20 mouse cellular contexts compared by ENCODE assay signal in genomic region chr3:69819851-69820200, GRCm38 (mm10). TPM values are rescaled to one million over a fixed set of nuclear protein-coding genes. Genes with fewer than 3 reads are reported as not detected.
DNase-seq lines count a peak whose midpoint lies in the region; ATAC-seq and TF ChIP-seq lines count a peak whose summit lies in the region.
"Had no signal": no experiment of that assay in that cellular context is flagged by ENCODE, and none has a peak within 500 bp of the region (broad histone marks: within the 10 kb centered on the region; RNA-seq: fewer than 3 reads in every experiment).

No protein-coding gene starts in this region.

- no peaks in the 10 kb centered on the region for H3K27me3 ChIP-seq in cerebellum, adult 2 months (ENCODE audit: control insufficient read depth, insufficient read depth, low read length)
- H3K27me3 ChIP-seq: heart, embryonic 13.5 days; limb, embryonic 15.5 days; megakaryocyte, embryonic 14.5 days had no signal

- H3K4me1 ChIP-seq in cerebellum, adult 2 months (ENCODE audit: control insufficient read depth, insufficient read depth, low read length) = peaks cover 31% of the 10 kb centered on the region
- H3K4me1 ChIP-seq: heart, embryonic 13.5 days; limb, embryonic 15.5 days; megakaryocyte, embryonic 14.5 days had no signal

- no peak for ATAC-seq in CD4-positive, CD25-positive, alpha-beta regulatory T cell, adult 4 months
- ATAC-seq: intestine, embryonic 16.5 days had no signal

- no peak for DNase-seq in layer of hippocampus, adult 2 months (ENCODE audit: low spot score in 2 of 2)
- no peak for DNase-seq in layer of hippocampus, postnatal 10 days (ENCODE audit: low spot score in 2 of 2)
- DNase-seq in brain, embryonic 14.5 days (ENCODE audit: low read depth) = peak; percentile 51
- DNase-seq in cerebellum, adult 2 months = peak; percentile 57 to 89
- peak; percentile 43 to 67 for DNase-seq in cerebellum, postnatal 36 days
- no peak for DNase-seq in gastrocnemius, adult 18-20 months (ENCODE audit: low spot score)
- DNase-seq: adrenal gland, postnatal 10 days; lung, postnatal 14 days; right cerebral cortex, adult 18-20 months had no signal

- peak overlapping the region; percentile 73 for H3K27ac ChIP-seq in layer of hippocampus, adult 2 months
- H3K27ac ChIP-seq in cerebellum, adult 2 months (ENCODE audit: insufficient read depth, low read length) = no peak overlapping the region
- H3K27ac ChIP-seq: heart, embryonic 13.5 days; hindbrain, embryonic 14.5 days; limb, embryonic 15.5 days; stomach, postnatal 0 days had no signal

- TF ChIP-seq POLR2A in brain, embryonic 14.5 days (IDR thresholded peaks at IDR 0.05; ENCODE audit: borderline replicate concordance, extremely low read depth, insufficient read depth, insufficient read length, poor library complexity, severe bottlenecking) = no peak
- peak; percentile 43; the same call in 1 of the 2 replicates for TF ChIP-seq POLR2A in cerebellum, adult 2 months (IDR thresholded peaks at IDR 0.05; ENCODE audit: borderline replicate concordance, insufficient read depth, low read length)

- 3% methylated on average over 3 of the region's 3 CpGs for WGBS in cerebellum, adult 2 months

- H3K4me3 ChIP-seq in layer of hippocampus, adult 2 months = no peak overlapping the region
- H3K4me3 ChIP-seq in cerebellum, adult 2 months (replicated peaks; ENCODE audit: insufficient read depth, low read depth, low read length) = no peak overlapping the region
- H3K4me3 ChIP-seq: heart, embryonic 13.5 days; limb, embryonic 15.5 days; megakaryocyte, embryonic 14.5 days had no signal

- no peak for TF ChIP-seq CTCF in layer of hippocampus, adult 2 months (conservative IDR thresholded peaks at IDR 0.05)
- no peak for TF ChIP-seq CTCF in brain, embryonic 14.5 days (IDR thresholded peaks at IDR 0.05; ENCODE audit: borderline replicate concordance, extremely low read depth, insufficient read depth, insufficient read length)
- no peak for TF ChIP-seq CTCF in cerebellum, adult 2 months (IDR thresholded peaks at IDR 0.05; ENCODE audit: borderline replicate concordance, insufficient read depth, low read depth, low read length)

RNA-seq across cellular contexts. Expression of gene Sptssb, which starts 39.9 kb away (rescaled TPM):
- 1 to 10 TPM; 2.1 TPM for total RNA-seq in layer of hippocampus, adult 2 months (2021)
- 1 to 10 TPM; 1.7 to 3.0 TPM for total RNA-seq in layer of hippocampus, postnatal 10 days (2021)
- polyA plus RNA-seq in brain, embryonic 14.5 days (2012; rRNA removed) = 0.31 and 0.42 TPM in 2 replicates
- polyA plus RNA-seq in cerebellum, adult 2 months (2012; rRNA removed) = 31.7 and 36.1 TPM in 2 replicates
- polyA plus RNA-seq in CD4-positive, CD25-positive, alpha-beta regulatory T cell, adult 4 months (2017; shearing (Covaris generic)) = not detected
- not detected for total RNA-seq in gastrocnemius, adult 18-20 months (2021)
- total RNA-seq: adrenal gland, postnatal 10 days; gastrocnemius, adult 8-10 months; granulocyte monocyte progenitor cell, adult 5-6 weeks; heart, postnatal 25 days had no signal
- polyA plus RNA-seq: C2C12 had no signal

Comparison
In these comparisons a context has a peak if more than half of its experiments do, and no peak if none do; other contexts are left out.
1. DNase-seq: peak in brain, embryonic 14.5 days (single experiment), cerebellum, adult 2 months (2 of 2) and cerebellum, postnatal 36 days (2 of 2); none in layer of hippocampus, adult 2 months (0 of 2), layer of hippocampus, postnatal 10 days (0 of 2) and gastrocnemius, adult 18-20 months (single experiment).